8 mouse cellular contexts compared by ENCODE assay signal in the genomic region with DNA sequence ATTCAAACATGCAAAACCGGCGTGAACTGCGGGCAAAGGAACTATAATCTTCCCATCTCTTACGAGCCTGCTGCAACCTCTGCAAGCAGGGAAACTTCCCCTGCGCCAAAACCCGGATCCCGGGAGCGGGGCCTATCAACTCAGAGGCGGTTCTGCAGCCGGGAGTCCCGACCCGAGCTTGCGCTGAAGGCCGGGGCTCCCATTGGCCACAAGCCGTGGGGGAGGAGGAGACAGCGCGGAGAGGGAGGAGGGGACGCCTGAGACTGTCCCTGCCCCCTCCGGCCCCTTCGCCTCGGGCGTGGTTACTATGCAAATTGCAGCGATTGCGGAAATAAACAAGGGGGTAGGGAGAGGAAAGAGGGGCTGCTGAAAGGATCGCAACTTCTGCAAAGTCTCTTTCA. TPM values are rescaled to one million over a fixed set of nuclear protein-coding genes. Genes with fewer than 3 reads are reported as not detected.
DNase-seq lines count a peak whose midpoint lies in the region; ATAC-seq lines count a peak whose summit lies in the region.

No protein-coding gene starts in this region.

- peak overlapping the region; percentile 48 to 79 for H3K4me3 ChIP-seq in heart, embryonic 14.5 days (ENCODE audit: control insufficient read depth in 1 of 2, insufficient read depth in 1 of 2, low read depth in 1 of 2, low read length in 2 of 2)
- H3K4me3 ChIP-seq in liver, embryonic 13.5 days (replicated peaks) = peak overlapping the region; percentile 61
- H3K4me3 ChIP-seq in stomach, embryonic 14.5 days (ENCODE audit: low read depth, low read length) = peak overlapping the region; percentile 38

- peak; percentile 83 for ATAC-seq in CD4-positive, CD25-positive, alpha-beta regulatory T cell, adult 4 months
- peak; percentile 90 for ATAC-seq in heart, embryonic 14.5 days (ENCODE audit: insufficient number of reproducible peaks, insufficient read depth, low FRiP score, low read depth)
- peak; percentile 97 for ATAC-seq in liver, embryonic 13.5 days (ENCODE audit: low read depth)
- ATAC-seq in stomach, embryonic 14.5 days (ENCODE audit: insufficient number of reproducible peaks, insufficient read depth, low FRiP score, low read depth) = peak; percentile 94

- H3K36me3 ChIP-seq in heart, embryonic 14.5 days (ENCODE audit: control insufficient read depth, insufficient read depth, low read length) = no peaks in the 10 kb centered on the region
- H3K36me3 ChIP-seq in liver, embryonic 13.5 days = no peaks in the 10 kb centered on the region
- H3K36me3 ChIP-seq in stomach, embryonic 14.5 days (ENCODE audit: control insufficient read depth, insufficient read depth, low read length) = no peaks in the 10 kb centered on the region

- under 1% methylated on average over 25 of the region's 25 CpGs for WGBS in heart, embryonic 14.5 days
- WGBS in liver, embryonic 13.5 days (ENCODE audit: insufficient replicate concordance) = under 1% methylated on average over 25 of the region's 25 CpGs
- under 1% methylated on average over 25 of the region's 25 CpGs for WGBS in stomach, embryonic 14.5 days

- peak overlapping the region; percentile 98 to 99 for H3K27ac ChIP-seq in heart, embryonic 14.5 days (replicated peaks in 1 of 2; ENCODE audit: control insufficient read depth in 1 of 2, insufficient read depth in 1 of 2, low read depth in 2 of 2, low read length in 2 of 2)
- H3K27ac ChIP-seq in liver, embryonic 13.5 days = peak overlapping the region; percentile 67
- peak overlapping the region; percentile 96 for H3K27ac ChIP-seq in stomach, embryonic 14.5 days (ENCODE audit: low read length)

- H3K9me3 ChIP-seq in heart, embryonic 14.5 days (ENCODE audit: control insufficient read depth, low read length) = no peaks in the 10 kb centered on the region
- no peaks in the 10 kb centered on the region for H3K9me3 ChIP-seq in liver, embryonic 13.5 days (replicated peaks)
- no peaks in the 10 kb centered on the region for H3K9me3 ChIP-seq in stomach, embryonic 14.5 days (ENCODE audit: control insufficient read depth, low read depth, low read length)

- H3K4me2 ChIP-seq in heart, embryonic 14.5 days (ENCODE audit: low read length) = peak overlapping the region; percentile 82
- peak overlapping the region; percentile 76 for H3K4me2 ChIP-seq in liver, embryonic 13.5 days
- peak overlapping the region; percentile 48 for H3K4me2 ChIP-seq in stomach, embryonic 14.5 days (replicated peaks; ENCODE audit: low read depth, low read length)

- peak; percentile 30 for DNase-seq in c-Kit-negative CD71-positive TER-119-positive erythroid progenitor cells, embryonic 14.5 days (ENCODE audit: low read depth, low spot score)
- DNase-seq in fibroblast of lung, adult 2 months (ENCODE audit: low read depth) = peak; percentile 95
- DNase-seq in kidney, postnatal 14 days = peak; percentile 98
- DNase-seq in liver, embryonic 13.5 days = peak; percentile 88
- peak; percentile 92 to 94 for DNase-seq in natural killer cell, adult 2 months (ENCODE audit: low spot score in 2 of 2)

- no peaks in the 10 kb centered on the region for H3K27me3 ChIP-seq in heart, embryonic 14.5 days (ENCODE audit: control insufficient read depth, insufficient read depth, low read length)
- peaks cover 35% of the 10 kb centered on the region for H3K27me3 ChIP-seq in liver, embryonic 13.5 days
- no peaks in the 10 kb centered on the region for H3K27me3 ChIP-seq in stomach, embryonic 14.5 days (ENCODE audit: control insufficient read depth, insufficient read depth, low read length)

- peak overlapping the region; percentile 75 for H3K9ac ChIP-seq in heart, embryonic 14.5 days (ENCODE audit: low read length)
- H3K9ac ChIP-seq in liver, embryonic 13.5 days = peak overlapping the region; percentile 49
- peak overlapping the region; percentile 22; the same call in 1 of the 2 replicates for H3K9ac ChIP-seq in stomach, embryonic 14.5 days (replicated peaks; ENCODE audit: low read depth, low read length)

- H3K4me1 ChIP-seq in heart, embryonic 14.5 days (ENCODE audit: control insufficient read depth in 2 of 2, insufficient read depth in 2 of 2, low read length in 2 of 2) = peaks cover 0 to 19% of the 10 kb centered on the region in 2 experiments; a peak in 3 of 4 replicates
- peaks cover 18% of the 10 kb centered on the region for H3K4me1 ChIP-seq in liver, embryonic 13.5 days (replicated peaks)
- peaks cover 12% of the 10 kb centered on the region; the same call in 1 of the 2 replicates for H3K4me1 ChIP-seq in stomach, embryonic 14.5 days (ENCODE audit: control insufficient read depth, insufficient read depth, low read length)

RNA-seq across cellular contexts. Expression of gene Nfia, which starts 0.5 kb away (rescaled TPM):
- polyA plus RNA-seq in CD4-positive, CD25-positive, alpha-beta regulatory T cell, adult 4 months (2017; shearing (Covaris generic)) = 10 to 100 TPM; 13.1 to 19.9 TPM
- polyA plus RNA-seq in heart, embryonic 14.5 days (2014; fragmentation: Nextera tagmentation; extraction: Ambion mirVana) = 50.9 and 54.3 TPM in 2 replicates
- 3.0 and 3.8 TPM in 2 replicates for polyA plus RNA-seq in liver, embryonic 13.5 days (2015; fragmentation: Nextera tagmentation; extraction: Ambion mirVana)
- polyA plus RNA-seq in stomach, embryonic 14.5 days (2014; fragmentation: Nextera tagmentation; extraction: Ambion mirVana) = 73.9 and 78.4 TPM in 2 replicates

RNA-seq across cellular contexts. Expression of gene E130114P18Rik, which starts 5.8 kb away (rescaled TPM):
- not detected for polyA plus RNA-seq in CD4-positive, CD25-positive, alpha-beta regulatory T cell, adult 4 months (2017; shearing (Covaris generic))
- 0.57 and 0.59 TPM in 2 replicates for polyA plus RNA-seq in heart, embryonic 14.5 days (2014; fragmentation: Nextera tagmentation; extraction: Ambion mirVana)
- polyA plus RNA-seq in liver, embryonic 13.5 days (2015; fragmentation: Nextera tagmentation; extraction: Ambion mirVana) = 0.09 TPM in 1 of 2 replicates, not detected in the other
- 5.7 and 6.3 TPM in 2 replicates for polyA plus RNA-seq in stomach, embryonic 14.5 days (2014; fragmentation: Nextera tagmentation; extraction: Ambion mirVana)

Comparison
In these comparisons a context has a peak if more than half of its experiments do, and no peak if none do; other contexts are left out.
1. Peak in every context shown above with its lines: DNase-seq, ATAC-seq, H3K4me3 ChIP-seq and H3K27ac ChIP-seq.
2. DNase-seq: peak in every context shown above with its lines; median percentile 98 in kidney, postnatal 14 days; 95 in fibroblast of lung, adult 2 months; 93 in natural killer cell, adult 2 months; 88 in liver, embryonic 13.5 days; 30 in c-Kit-negative CD71-positive TER-119-positive erythroid progenitor cells, embryonic 14.5 days.
3. H3K9ac ChIP-seq: peak in every context shown above with its lines; median percentile 75 in heart, embryonic 14.5 days; 49 in liver, embryonic 13.5 days; 22 in stomach, embryonic 14.5 days.